Mouse (Mus musculus): ENCODE data around the gene Cyp2d12. TPM values are rescaled to one million over a fixed set of nuclear protein-coding genes. Genes with fewer than 3 reads are reported as not detected.

Cyp2d12 gene
- not detected in 2 replicates for polyA plus RNA-seq (2021; fragmentation: Nextera tagmentation)
- long read RNA-seq, experiment 1, result 0 reads
- long read RNA-seq, experiment 2, result 0 reads

DNA sequence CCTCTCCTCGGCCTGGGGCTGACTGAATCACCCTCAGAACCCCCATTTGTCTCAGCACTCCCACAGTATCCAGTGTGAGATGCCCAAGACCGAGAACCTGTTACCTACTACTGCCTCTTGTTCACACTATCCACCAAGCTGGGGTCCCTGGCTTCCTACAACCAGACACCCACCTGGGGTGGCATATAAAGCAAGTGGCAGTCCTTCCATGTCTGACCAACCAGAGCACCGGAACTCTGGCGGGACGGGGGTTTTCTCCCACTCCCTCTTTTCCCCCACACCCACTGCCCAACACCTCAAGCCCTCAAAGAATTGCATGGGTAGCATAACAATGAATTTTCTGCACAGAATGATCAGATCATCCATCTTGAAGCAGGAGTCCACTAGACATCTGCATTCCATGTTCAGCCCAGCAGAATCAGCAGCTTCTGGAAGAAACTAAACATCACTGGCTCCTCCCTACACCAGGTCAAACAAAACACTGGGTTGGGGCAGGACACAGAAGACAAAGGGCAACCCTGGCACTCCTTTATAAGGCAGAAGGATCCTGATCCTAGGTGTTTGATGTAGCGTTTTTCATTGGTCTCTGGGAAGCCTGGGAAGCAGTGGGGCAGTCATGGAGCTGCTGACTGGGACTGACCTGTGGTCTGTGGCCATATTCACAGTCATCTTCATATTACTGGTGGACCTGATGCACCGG lies at the start of gene Cyp2d12:
Gene Cyp2d12 (plus strand): TSS at position 542 of the 700 bp plus-strand sequence.

Other genes with a start within 250 kb of the Cyp2d12 start
- gene Naga, start 216.1 kb upstream of the Cyp2d12 start, polyA plus RNA-seq (2021; fragmentation: Nextera tagmentation), result 23.6 and 25.5 TPM in 2 replicates
- gene Pheta2, start 216.1 kb upstream of the Cyp2d12 start, polyA plus RNA-seq (2021; fragmentation: Nextera tagmentation), result 0.79 and 0.91 TPM in 2 replicates
- gene Smdt1, start 216.1 kb upstream of the Cyp2d12 start, polyA plus RNA-seq (2021; fragmentation: Nextera tagmentation), result 859 and 926 TPM in 2 replicates
- 991 and 1,014 TPM in 2 replicates for gene Ndufa6, start 200.8 kb upstream of the Cyp2d12 start, polyA plus RNA-seq (2021; fragmentation: Nextera tagmentation)
- gene Cyp2d22, start 174.8 kb upstream of the Cyp2d12 start, polyA plus RNA-seq (2021; fragmentation: Nextera tagmentation), result 15.5 and 16.5 TPM in 2 replicates
- gene Cyp2d11, start 161.1 kb upstream of the Cyp2d12 start, polyA plus RNA-seq (2021; fragmentation: Nextera tagmentation), result not detected in 2 replicates
- gene Cyp2d10, start 147.9 kb upstream of the Cyp2d12 start, polyA plus RNA-seq (2021; fragmentation: Nextera tagmentation), result not detected in 2 replicates
- gene Cyp2d9, start 121.6 kb upstream of the Cyp2d12 start, polyA plus RNA-seq (2021; fragmentation: Nextera tagmentation), result not detected in 2 replicates
- not detected in 2 replicates for gene Cyp2d34, start 65.9 kb downstream of the Cyp2d12 start, polyA plus RNA-seq (2021; fragmentation: Nextera tagmentation)
- not detected in 2 replicates for gene Cyp2d40, start 209.1 kb downstream of the Cyp2d12 start, polyA plus RNA-seq (2021; fragmentation: Nextera tagmentation)
- gene Cyp2d26, start 239.2 kb downstream of the Cyp2d12 start, polyA plus RNA-seq (2021; fragmentation: Nextera tagmentation), result not detected in 2 replicates